Mouse (Mus musculus) lung, embryonic 16.5 days (tissue): ENCODE results near the gene Nkap. TPM values are rescaled to one million over a fixed set of nuclear protein-coding genes. Genes with fewer than 3 reads are reported as not detected.
A peak's percentile ranks its signal among the peaks of the same experiment; 100 is the strongest.

Source experiments
- ATAC-seq: fragments of 200-750 bp; cut with Nextera tagmentation; 2 replicates; pipeline ENCODE4 v1.8.0; 2017; ENCODE audit warnings: low read depth, mild to moderate bottlenecking, moderate library complexity
- H3K27ac ChIP-seq: fragments of 300-500 bp; sonication (generic); 2 replicates; pipeline ENCODE4 v1.5.1; 2014; ENCODE audit warnings: mild to moderate bottlenecking, control low read depth, low read length
- H3K27me3 ChIP-seq: fragments of 300-500 bp; sonication (generic); 2 replicates; pipeline ENCODE4 v1.6.1; 2014; ENCODE audit warnings: low read depth, low read length, mixed read lengths; ENCODE audit not compliant: control insufficient read depth, insufficient read depth
- H3K36me3 ChIP-seq: fragments of 300-500 bp; sonication (generic); 2 replicates; pipeline ENCODE4 v1.6.1; 2014; ENCODE audit warnings: low read length; ENCODE audit not compliant: control insufficient read depth, insufficient read depth
- H3K4me1 ChIP-seq: fragments of 300-500 bp; sonication (generic); replicated peaks from 2 replicates; pipeline ENCODE4 v1.6.1; 2014; ENCODE audit warnings: low read length, mixed read lengths; ENCODE audit not compliant: control insufficient read depth, insufficient read depth
- H3K4me2 ChIP-seq: fragments of 300-500 bp; sonication (generic); 2 replicates; pipeline ENCODE4 v1.6.1; 2014; ENCODE audit warnings: low read depth, low read length, control low read depth
- H3K4me3 ChIP-seq: fragments of 300-500 bp; sonication (generic); 2 replicates; pipeline ENCODE4 v1.5.1; 2014; ENCODE audit warnings: mild to moderate bottlenecking, low read length, control low read depth
- H3K9ac ChIP-seq: fragments of 300-500 bp; sonication (generic); 2 replicates; pipeline ENCODE4 v1.6.1; 2014; ENCODE audit warnings: low read length, control low read depth
- H3K9me3 ChIP-seq: fragments of 300-500 bp; sonication (generic); 2 replicates; pipeline ENCODE4 v1.6.1; 2016; ENCODE audit warnings: low read length; ENCODE audit not compliant: control insufficient read depth
- WGBS: fragments of 180-500 bp; shearing (Covaris S2); extraction: QIAGEN DNeasy Blood & Tissue Kit; methylation state at CpG from one replicate; pipeline ENCODE4 v1.1.7; 2014; 5-methylcytosine and 5-hydroxymethylcytosine counted together
- polyA plus RNA-seq: library from polyadenylated mRNA; unstranded; fragments of >200 nt; fragmentation: Nextera tagmentation; extraction: Ambion mirVana; gene quantifications from 2 replicates; pipeline ENCODE4 v1.2.1, GENCODE M21; 2015

The Nkap gene
- polyA plus RNA-seq, 1 experiment from 2014 or later = 15.4 TPM

DNA sequence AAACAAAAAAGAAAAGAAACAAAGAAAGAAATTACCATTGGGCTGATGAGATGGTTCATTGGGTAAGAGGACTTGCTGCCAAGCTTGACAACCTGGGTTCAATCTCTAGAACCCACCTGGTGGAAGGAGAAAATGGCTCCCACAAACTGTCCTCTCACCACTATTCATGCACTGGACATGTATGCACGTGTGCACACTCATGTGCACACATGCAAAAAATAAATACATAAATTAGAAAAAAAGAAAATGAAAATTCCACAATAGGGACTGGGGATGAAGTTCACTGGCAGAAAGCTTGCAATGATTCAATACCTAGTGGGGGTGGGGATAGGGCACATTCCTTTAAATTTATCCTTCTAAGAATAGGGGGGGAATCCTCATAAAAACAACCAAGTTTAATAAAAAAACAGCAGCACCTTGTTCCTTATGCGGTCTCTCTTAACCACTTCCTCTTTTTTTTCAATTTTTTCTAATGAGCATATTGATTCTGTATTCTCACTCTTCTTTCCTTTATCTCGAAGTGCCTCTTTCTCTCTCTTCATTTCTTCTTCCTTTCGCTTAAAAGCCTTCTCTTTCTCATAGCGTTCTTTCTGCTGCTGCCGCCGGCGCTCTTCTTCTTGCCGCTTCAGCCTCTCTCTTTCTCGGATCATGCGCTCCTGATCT is 31.4 kb upstream of the Nkap start:
- Histone ChIP-seq H3K9me3 (no peaks in the 10 kb centered on the region), H3K4me3 (no peak overlapping the region), H3K27me3 (no peaks in the 10 kb centered on the region), H3K4me1 (no peaks in the 10 kb centered on the region), H3K36me3 (peaks cover 4% of the 10 kb centered on the region; the same call in 1 of the 2 replicates), H3K4me2 (no peak overlapping the region), H3K27ac (no peak overlapping the region), H3K9ac (no peak overlapping the region)
- no peak for ATAC-seq
- 82% methylated on average over 11 of the region's 11 CpGs for WGBS

DNA sequence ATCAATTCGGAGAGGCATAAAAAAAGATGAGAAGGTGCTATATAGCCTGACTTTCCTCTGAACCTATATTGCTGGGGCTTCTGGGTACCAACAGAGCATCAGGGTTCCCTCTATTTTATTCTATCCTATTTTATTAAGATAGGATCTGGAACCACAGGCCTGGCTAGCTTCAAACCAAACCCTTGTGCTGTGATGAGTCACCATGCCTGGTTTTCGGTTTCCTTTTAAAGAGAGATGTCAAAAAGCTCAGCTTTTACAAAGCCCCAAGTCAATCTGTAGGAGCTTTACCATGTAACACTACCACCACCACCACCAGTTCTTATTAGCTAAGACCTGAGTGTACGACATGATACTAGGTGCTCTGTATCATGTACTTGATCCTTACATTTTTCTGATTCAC is 27.9 kb upstream of the Nkap start:
- ATAC-seq = no peak
- Histone ChIP-seq H3K4me1 (no peaks in the 10 kb centered on the region), H3K27ac (no peak overlapping the region), H3K9me3 (no peaks in the 10 kb centered on the region), H3K36me3 (peaks cover 6% of the 10 kb centered on the region; the same call in 1 of the 2 replicates), H3K27me3 (no peaks in the 10 kb centered on the region), H3K9ac (no peak overlapping the region), H3K4me2 (no peak overlapping the region), H3K4me3 (no peak overlapping the region)
- 90% methylated on average over 3 of the region's 3 CpGs for WGBS

GRCm38 (mm10) chrX:37103826-37104225 is 22.8 kb upstream of the Nkap start:
- H3K27ac ChIP-seq = no peak overlapping the region
- ATAC-seq = no peak
- no peak overlapping the region for H3K4me3 ChIP-seq
- H3K4me1 ChIP-seq = no peaks in the 10 kb centered on the region
- H3K4me2 ChIP-seq = no peak overlapping the region
- no peaks in the 10 kb centered on the region for H3K27me3 ChIP-seq
- H3K9me3 ChIP-seq = no peaks in the 10 kb centered on the region
- no peak overlapping the region for H3K9ac ChIP-seq
- WGBS = 78% methylated on average over 2 of the region's 2 CpGs
- H3K36me3 ChIP-seq = 0 out of 2 replicates have a peak, but pooled peaks cover 2% of the 10 kb centered on the region

DNA sequence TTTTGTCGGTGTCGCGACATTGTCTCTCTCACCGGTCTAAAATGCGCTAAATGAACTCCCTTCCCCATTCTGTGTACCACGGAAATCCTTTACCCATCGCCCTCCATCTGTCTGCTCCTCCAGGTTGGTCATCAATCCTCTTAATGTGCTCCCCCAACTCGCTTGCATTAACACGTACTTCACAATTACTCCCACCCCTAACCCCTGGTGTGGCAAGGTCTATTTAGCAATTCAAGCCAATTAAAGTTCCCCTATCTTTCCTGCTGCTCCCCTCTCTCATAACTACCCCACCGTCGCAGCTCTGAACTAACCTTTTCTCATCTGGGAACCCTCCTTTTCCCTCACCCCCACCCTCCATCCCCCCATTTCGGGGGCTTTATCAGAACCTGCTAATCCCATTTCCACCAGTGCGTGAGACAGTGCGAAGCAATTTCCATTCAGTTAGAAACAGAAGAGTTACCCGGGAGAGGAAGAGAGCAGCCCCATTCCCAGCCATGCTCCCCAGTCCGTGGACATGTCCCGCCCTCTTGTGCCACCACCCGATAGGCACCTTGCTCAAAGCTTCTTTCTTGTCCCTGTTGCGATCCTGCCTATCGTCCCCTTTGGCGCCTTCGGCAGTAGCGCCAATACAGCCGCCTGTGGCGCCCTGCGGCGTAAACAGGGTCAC is 16.9 kb upstream of the Nkap start:
- Histone ChIP-seq H3K9ac (peak overlapping the region; percentile 71), H3K4me3 (peak overlapping the region; percentile 70), H3K4me1 (no peaks in the 10 kb centered on the region), H3K9me3 (no peaks in the 10 kb centered on the region), H3K4me2 (peak overlapping the region; percentile 67), H3K27me3 (no peaks in the 10 kb centered on the region), H3K27ac (peak overlapping the region; percentile 90), H3K36me3 (no peaks in the 10 kb centered on the region)
- 11% methylated on average over 27 of the region's 27 CpGs for WGBS
- ATAC-seq = peak; percentile 75

DNA sequence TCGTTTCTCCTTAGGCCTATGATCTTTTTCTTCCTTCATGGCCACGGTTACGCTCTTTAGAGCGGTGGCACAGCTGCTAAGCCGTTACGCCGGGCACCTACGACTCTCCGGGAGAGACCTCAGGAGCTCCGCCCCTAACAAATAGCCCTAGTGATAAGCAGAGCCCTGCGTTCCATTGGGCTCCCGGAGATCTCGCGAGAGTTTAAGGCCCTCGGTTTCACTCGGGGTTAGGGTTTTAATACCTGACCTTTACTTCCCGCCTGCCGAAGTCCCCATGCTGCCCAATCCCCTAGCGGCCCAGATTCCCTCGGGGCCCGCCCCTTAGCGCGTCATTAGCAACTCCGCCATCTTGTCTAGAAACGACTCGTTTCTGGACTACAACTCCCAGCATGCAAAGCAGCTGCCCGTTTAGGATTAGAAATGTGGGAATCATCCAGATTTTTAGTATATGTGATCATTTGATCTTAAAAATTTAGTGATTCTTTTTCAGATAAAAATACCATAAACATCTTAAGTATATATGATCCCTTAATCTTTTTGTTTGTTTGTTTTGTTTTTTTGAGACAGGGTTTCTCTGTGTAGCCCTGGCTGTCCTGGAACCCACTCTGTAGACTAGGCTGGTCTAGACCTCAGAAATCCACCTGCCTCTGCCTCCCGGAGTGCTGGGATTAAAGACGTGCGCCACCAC is 16.3 kb upstream of the Nkap start, which contains the start of gene Upf3b:
Gene Upf3b, minus strand, starts transcription at position 130 of the 688 bp plus-strand sequence.
- H3K4me2 ChIP-seq = peak within 1 kb of the TSS; percentile 67
- ATAC-seq = peak; percentile 99
- H3K4me3 ChIP-seq = peak within 1 kb of the TSS; percentile 70
- no peaks in the 10 kb centered on the region for H3K36me3 ChIP-seq
- H3K27ac ChIP-seq = peak within 1 kb of the TSS; percentile 90
- no peaks in the 10 kb centered on the region for H3K9me3 ChIP-seq
- H3K4me1 ChIP-seq = no peaks in the 10 kb centered on the region
- WGBS = 18% methylated on average over 30 of the region's 30 CpGs
- no peaks in the 10 kb centered on the region for H3K27me3 ChIP-seq
- peak within 1 kb of the TSS; percentile 71 for H3K9ac ChIP-seq

- H3K36me3 ChIP-seq = no peaks in the 10 kb centered on the region
- ATAC-seq = no peak
- 76% methylated on average over 4 of the region's 4 CpGs for WGBS
- H3K27ac ChIP-seq = no peak overlapping the region
- H3K27me3 ChIP-seq = no peaks in the 10 kb centered on the region
- no peak overlapping the region for H3K4me3 ChIP-seq
- no peaks in the 10 kb centered on the region for H3K9me3 ChIP-seq
- H3K9ac ChIP-seq = no peak overlapping the region
- H3K4me2 ChIP-seq = no peak overlapping the region
- H3K4me1 ChIP-seq = no peaks in the 10 kb centered on the region
Measured at GRCm38 (mm10) chrX:37110881-37111193, 15.8 kb upstream of the Nkap start.

DNA sequence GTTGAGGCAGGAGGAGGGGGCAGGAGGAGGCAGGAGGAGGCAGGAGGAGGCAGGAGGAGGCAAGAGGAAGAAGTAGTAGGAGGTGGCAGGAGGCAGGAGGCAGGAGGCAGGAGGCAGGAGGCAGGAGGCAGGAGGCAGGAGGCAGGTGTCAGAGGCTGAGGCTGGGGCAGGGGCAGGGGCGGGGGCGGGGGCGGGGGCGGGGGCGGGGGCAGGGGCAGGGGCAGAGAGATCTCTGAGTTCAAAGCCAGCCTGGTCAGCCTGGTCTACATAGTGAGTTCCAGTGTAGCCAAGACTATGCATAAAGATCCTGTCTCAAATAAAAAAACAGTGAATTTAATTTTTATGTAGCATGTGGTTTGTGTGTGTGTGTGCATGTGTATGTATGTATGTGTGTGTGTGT is 9.5 kb upstream of the Nkap start:
- no CpG with 5 or more reads among the region's 5 CpGs for WGBS
- ATAC-seq = 0 out of 2 replicates have a peak, but pooled peaks have one; percentile 43
- Histone ChIP-seq H3K4me2 (no peak overlapping the region), H3K4me3 (no peak overlapping the region), H3K36me3 (no peaks in the 10 kb centered on the region), H3K27me3 (no peaks in the 10 kb centered on the region), H3K9me3 (no peaks in the 10 kb centered on the region), H3K4me1 (no peaks in the 10 kb centered on the region), H3K27ac (no peak overlapping the region), H3K9ac (no peak overlapping the region)

DNA sequence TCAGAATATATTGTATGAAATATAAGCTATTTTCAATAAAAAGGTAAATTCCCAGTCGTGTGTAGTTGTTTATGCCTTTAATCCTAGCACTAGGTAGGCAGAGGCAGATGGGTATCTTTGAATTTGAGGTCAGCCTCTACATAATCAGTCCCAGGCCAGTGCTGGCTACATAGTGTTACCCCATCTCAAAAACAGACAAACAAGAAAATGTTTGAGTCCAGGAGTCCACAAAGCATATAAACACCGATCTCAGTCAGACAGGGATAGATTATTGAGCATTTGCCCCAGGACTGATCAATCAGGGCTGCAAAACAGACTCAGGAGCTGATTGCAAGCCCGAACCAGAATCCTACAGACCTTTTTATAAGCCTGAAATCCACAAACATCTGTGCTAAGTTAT is 7.0 kb upstream of the Nkap start:
- H3K27ac ChIP-seq = no peak overlapping the region
- H3K4me1 ChIP-seq = no peaks in the 10 kb centered on the region
- no peaks in the 10 kb centered on the region for H3K36me3 ChIP-seq
- H3K9ac ChIP-seq = no peak overlapping the region
- no peak for ATAC-seq
- no peaks in the 10 kb centered on the region for H3K27me3 ChIP-seq
- H3K4me2 ChIP-seq = no peak overlapping the region
- no peaks in the 10 kb centered on the region for H3K9me3 ChIP-seq
- no peak overlapping the region for H3K4me3 ChIP-seq
- WGBS = 64% methylated on average over 3 of the region's 3 CpGs

DNA sequence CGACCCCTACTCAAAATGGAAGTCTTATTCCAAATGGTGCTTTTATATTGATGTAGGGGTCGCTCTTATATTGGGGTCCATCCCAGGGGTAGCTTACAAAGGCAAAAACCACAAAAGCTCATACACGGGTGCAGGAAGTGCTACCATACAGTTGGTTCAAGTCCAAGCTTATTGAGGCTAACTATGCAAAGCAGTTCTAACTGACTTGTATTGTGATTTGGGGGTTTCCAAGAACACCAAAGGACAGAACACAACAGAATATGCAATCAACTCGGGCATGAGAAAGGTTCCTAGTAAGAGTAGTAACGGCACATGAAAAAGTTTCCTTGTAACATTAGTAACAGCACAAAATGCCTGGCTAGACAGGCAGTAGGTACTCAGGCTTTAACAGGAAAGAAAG is 6.4 kb upstream of the Nkap start:
- Histone ChIP-seq H3K9ac (no peak overlapping the region), H3K4me1 (no peaks in the 10 kb centered on the region), H3K36me3 (no peaks in the 10 kb centered on the region), H3K27ac (no peak overlapping the region), H3K4me3 (no peak overlapping the region), H3K4me2 (no peak overlapping the region), H3K27me3 (no peaks in the 10 kb centered on the region), H3K9me3 (no peaks in the 10 kb centered on the region)
- 69% methylated on average over 5 of the region's 5 CpGs for WGBS
- no peak for ATAC-seq
